Mouse (Mus musculus) lung, embryonic 16.5 days (tissue): ENCODE measurements at regions not wholly inside any gene's neighbourhood (a gene's known extent, or its start where the extent isn't known, plus 50 kb on each side); places are given as distances from the start of the nearest gene placed in this dataset.
"Not testable (repeated sequence)": the region's sequence is repeated elsewhere in the genome, so short reads cannot be mapped to it uniquely, and the experiment has no call there.

Experiments used
- ATAC-seq: fragments of 200-750 bp; cut with Nextera tagmentation; 2 replicates; pipeline ENCODE4 v1.8.0; 2017; ENCODE audit warnings: low read depth, mild to moderate bottlenecking, moderate library complexity
- H3K27ac ChIP-seq: fragments of 300-500 bp; sonication (generic); 2 replicates; pipeline ENCODE4 v1.5.1; 2014; ENCODE audit warnings: mild to moderate bottlenecking, control low read depth, low read length
- H3K27me3 ChIP-seq: fragments of 300-500 bp; sonication (generic); 2 replicates; pipeline ENCODE4 v1.6.1; 2014; ENCODE audit warnings: low read depth, low read length, mixed read lengths; ENCODE audit not compliant: control insufficient read depth, insufficient read depth
- H3K36me3 ChIP-seq: fragments of 300-500 bp; sonication (generic); 2 replicates; pipeline ENCODE4 v1.6.1; 2014; ENCODE audit warnings: low read length; ENCODE audit not compliant: control insufficient read depth, insufficient read depth
- H3K4me1 ChIP-seq: fragments of 300-500 bp; sonication (generic); replicated peaks from 2 replicates; pipeline ENCODE4 v1.6.1; 2014; ENCODE audit warnings: low read length, mixed read lengths; ENCODE audit not compliant: control insufficient read depth, insufficient read depth
- H3K4me2 ChIP-seq: fragments of 300-500 bp; sonication (generic); 2 replicates; pipeline ENCODE4 v1.6.1; 2014; ENCODE audit warnings: low read depth, low read length, control low read depth
- H3K4me3 ChIP-seq: fragments of 300-500 bp; sonication (generic); 2 replicates; pipeline ENCODE4 v1.5.1; 2014; ENCODE audit warnings: mild to moderate bottlenecking, low read length, control low read depth
- H3K9ac ChIP-seq: fragments of 300-500 bp; sonication (generic); 2 replicates; pipeline ENCODE4 v1.6.1; 2014; ENCODE audit warnings: low read length, control low read depth
- H3K9me3 ChIP-seq: fragments of 300-500 bp; sonication (generic); 2 replicates; pipeline ENCODE4 v1.6.1; 2016; ENCODE audit warnings: low read length; ENCODE audit not compliant: control insufficient read depth
- WGBS: fragments of 180-500 bp; shearing (Covaris S2); extraction: QIAGEN DNeasy Blood & Tissue Kit; methylation state at CpG from one replicate; pipeline ENCODE4 v1.1.7; 2014; 5-methylcytosine and 5-hydroxymethylcytosine counted together

DNA sequence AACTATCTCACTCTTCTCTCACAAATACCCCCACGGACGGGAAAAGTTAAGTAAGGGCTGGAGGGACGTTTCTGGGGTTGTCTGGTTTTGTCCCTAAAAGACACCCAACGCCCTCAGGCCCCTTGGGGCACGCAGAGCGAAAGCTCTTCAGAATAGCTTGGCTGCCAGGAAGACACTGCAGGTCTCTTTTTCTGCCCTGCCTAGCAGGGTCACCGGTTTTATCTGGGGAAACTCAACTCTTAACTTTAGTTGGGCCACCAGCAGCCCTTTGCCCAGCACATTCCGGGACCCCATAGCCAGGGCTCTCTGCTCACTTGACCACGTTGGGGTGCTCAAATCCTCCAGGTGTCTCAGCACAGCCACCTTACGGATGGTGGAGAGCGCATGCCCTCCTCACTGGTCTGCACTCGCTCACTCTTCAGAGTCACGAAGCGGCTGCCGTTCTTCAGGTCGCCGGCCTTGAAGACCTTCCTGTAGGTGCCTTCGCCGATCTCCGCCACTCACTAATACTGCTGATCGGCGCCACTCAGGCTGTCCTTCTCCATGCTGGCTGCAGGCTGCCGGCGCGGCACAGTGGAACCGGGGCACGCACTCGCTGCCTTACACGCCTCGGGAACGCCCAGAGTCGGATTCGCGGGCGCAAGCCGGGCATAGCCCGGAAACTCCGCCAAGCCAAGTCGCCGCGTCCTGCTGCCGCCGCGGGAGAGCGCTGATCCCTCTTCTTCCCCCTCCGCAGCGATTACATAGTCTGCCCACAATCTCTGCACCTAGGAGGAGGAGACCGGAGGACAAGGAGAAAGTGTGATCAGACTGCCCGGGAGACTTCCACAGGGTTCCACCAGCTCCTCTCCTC, 83.0 kb downstream of the Ulbp1 start:
- Histone ChIP-seq H3K4me1 (peaks cover 3% of the 10 kb centered on the region; the same call in 1 of the 2 replicates), H3K36me3 (no peaks in the 10 kb centered on the region), H3K9me3 (no peaks in the 10 kb centered on the region), H3K9ac (peak overlapping the region; percentile 64), H3K27me3 (peaks cover 21% of the 10 kb centered on the region), H3K4me2 (peak overlapping the region; percentile 99), H3K4me3 (peak overlapping the region; percentile 67), H3K27ac (no peak overlapping the region)
- WGBS: 6% methylated on average over 48 of the region's 49 CpGs
- ATAC-seq: peak; percentile 64

DNA sequence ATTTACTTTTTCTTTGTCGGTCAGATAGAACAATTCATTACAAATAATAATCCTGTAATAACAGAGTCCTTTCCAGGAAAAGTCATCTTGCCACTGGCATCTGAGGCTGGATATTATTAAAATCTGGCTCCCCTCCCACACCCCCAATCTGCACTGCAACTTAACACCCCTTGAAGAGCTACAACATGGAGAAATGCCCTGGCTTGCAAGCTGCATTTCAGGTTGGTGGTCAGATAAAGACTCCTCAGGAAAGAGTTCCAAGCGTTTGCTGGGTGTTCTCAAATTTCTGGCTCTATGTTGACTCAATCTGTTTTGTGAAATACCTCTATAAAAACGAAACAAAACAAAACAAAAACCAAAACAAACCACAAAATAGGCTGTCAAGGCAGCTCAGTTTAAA, 114.6 kb downstream of the Ulbp1 start:
- not testable (repeated sequence) for H3K9me3 ChIP-seq, H3K4me3 ChIP-seq, H3K27ac ChIP-seq, H3K36me3 ChIP-seq, ATAC-seq, H3K27me3 ChIP-seq, H3K4me1 ChIP-seq, H3K4me2 ChIP-seq, H3K9ac ChIP-seq
- WGBS: 42% methylated on average over 3 of the region's 3 CpGs

DNA sequence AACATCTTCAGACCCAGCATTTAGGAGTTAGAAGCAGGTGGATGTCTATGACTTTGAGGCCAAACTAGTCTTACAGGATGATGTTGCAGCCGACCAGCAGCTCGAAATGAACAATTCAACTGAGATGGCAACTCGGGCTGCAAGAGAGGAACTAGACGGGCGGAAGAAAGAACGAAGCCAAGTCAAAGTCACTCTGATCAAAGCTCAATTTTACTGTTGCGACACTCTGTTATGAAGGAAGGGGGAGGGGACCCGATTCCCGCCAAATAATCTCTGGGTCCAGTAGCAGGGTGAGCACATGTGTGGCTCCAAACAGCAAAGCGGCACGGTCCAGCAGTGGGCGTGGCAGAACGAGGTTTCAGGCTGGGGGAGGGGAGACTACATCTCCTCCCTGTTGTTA, 129.1 kb downstream of the Ulbp1 start:
- ATAC-seq, H3K4me1 ChIP-seq, H3K9ac ChIP-seq, H3K27me3 ChIP-seq, H3K27ac ChIP-seq, H3K9me3 ChIP-seq, H3K4me2 ChIP-seq, H3K36me3 ChIP-seq, H3K4me3 ChIP-seq: not testable (repeated sequence)
- WGBS: 84% methylated on average over 13 of the region's 13 CpGs

DNA sequence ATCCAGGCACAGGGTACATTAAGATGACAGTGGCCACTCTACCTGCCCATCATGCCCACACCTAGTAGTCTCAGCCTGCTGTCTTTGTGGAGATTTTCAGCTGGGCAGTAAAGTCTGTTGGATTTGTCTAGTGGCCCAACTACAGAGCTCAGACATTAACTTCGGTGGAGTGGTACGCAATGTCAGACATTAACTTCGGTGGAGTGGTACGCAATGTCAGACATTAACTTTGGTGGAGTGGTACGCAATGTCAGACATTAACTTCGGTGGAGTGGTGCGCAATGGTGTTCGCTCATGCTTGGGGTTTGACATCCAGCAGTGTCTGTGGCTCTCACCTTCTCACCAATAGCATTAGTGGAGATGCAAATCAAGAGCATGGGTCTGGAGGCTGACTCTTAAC, 129.7 kb downstream of the Ulbp1 start:
- ATAC-seq: not testable (repeated sequence)

DNA sequence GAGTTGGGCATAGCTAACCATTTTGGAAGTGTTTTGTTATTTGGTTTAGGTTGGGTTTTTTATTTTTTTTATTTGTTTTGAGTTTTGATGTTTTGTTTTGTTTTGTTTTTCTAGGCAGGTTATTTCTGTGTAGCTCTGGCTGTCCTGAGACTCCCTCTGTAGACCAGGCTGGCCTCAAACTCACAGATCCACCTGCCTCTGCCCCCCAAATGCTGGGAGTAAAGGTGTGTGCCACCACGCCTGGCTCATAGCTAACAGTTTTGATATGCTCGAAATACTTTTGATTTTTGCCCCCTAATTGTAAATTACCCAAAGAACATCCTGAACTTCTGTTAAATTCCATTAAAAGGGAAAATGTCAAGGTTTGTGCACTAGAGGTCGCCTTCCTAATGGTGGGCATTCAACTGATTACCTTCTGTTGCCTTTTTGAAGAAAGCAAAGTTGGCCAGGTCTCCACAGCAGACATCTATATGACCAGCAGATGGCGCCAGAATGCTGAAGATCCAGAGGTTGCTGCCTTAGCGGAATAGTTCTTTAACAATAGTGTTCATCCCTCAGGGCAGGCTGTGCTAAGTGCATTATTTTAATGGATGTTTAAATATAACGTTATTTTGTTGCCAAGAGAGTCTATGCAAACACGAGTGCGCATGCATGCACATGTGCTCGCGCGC, 121.2 kb upstream of the Cnksr3 start:
- no peak overlapping the region for H3K27ac ChIP-seq
- H3K9ac ChIP-seq: no peak overlapping the region
- H3K36me3 ChIP-seq: no peaks in the 10 kb centered on the region
- WGBS: 42% methylated on average over 11 of the region's 11 CpGs
- H3K9me3 ChIP-seq: no peaks in the 10 kb centered on the region
- no peak overlapping the region for H3K4me3 ChIP-seq
- H3K27me3 ChIP-seq: no peaks in the 10 kb centered on the region
- H3K4me2 ChIP-seq: no peak overlapping the region
- peak; percentile 76 for ATAC-seq
- no peaks in the 10 kb centered on the region for H3K4me1 ChIP-seq

More for the DNA sequence above, 129.7 kb downstream of the Ulbp1 start:
- not testable (repeated sequence) for H3K9me3 ChIP-seq, H3K4me3 ChIP-seq, H3K27ac ChIP-seq, H3K9ac ChIP-seq, H3K4me2 ChIP-seq, H3K27me3 ChIP-seq, H3K4me1 ChIP-seq, H3K36me3 ChIP-seq
- 95% methylated on average over 8 of the region's 8 CpGs for WGBS

DNA sequence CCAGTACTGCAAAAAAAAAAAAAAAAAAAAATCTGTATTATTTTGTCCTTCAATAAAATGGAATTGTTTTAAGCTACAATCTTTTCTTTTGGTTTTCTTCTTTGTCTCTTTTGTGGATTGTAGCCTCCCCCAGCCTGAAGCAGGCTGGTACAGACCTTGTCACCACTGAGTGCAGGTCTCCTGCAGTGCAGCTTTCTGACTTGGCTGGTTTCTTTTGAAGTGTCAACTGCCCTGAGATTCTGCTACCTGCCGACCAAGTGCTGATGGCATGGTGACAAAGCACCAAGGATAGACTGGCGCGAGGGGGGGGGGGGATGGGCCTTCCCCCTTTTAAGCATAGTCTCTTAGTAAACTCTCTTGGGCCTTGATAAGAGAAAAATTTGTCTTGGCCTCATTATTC, 116.2 kb upstream of the Cnksr3 start:
- no peak overlapping the region for H3K4me3 ChIP-seq
- no peaks in the 10 kb centered on the region for H3K27me3 ChIP-seq
- H3K4me1 ChIP-seq: no peaks in the 10 kb centered on the region
- no peaks in the 10 kb centered on the region for H3K36me3 ChIP-seq
- no peaks in the 10 kb centered on the region for H3K9me3 ChIP-seq
- no peak overlapping the region for H3K27ac ChIP-seq
- H3K9ac ChIP-seq: no peak overlapping the region
- WGBS: 19% methylated on average over 3 of the region's 3 CpGs
- H3K4me2 ChIP-seq: no peak overlapping the region
- ATAC-seq: no peak

DNA sequence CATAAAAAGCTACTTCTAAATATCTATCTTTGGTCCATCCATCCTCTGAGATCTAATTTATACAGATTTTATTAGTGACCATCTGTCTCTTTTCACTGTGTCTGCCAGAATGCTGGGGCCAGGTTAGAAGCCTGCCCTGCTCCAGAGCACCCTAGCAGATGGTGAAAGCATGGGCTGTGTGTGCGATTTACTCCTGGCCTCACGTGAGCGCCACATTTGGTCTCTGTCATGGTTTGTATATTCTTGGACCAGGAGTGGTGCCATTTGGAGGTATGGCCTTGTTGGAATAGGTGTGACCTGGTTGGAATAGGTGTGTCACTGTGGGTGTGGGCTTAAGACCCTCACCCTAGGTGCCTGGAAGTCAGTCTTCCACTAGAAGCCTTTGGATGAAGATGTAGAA, 115.0 kb upstream of the Cnksr3 start:
- H3K27ac ChIP-seq, H3K27me3 ChIP-seq, H3K9ac ChIP-seq, H3K4me1 ChIP-seq, H3K4me3 ChIP-seq, H3K4me2 ChIP-seq, H3K9me3 ChIP-seq, ATAC-seq, H3K36me3 ChIP-seq: not testable (repeated sequence)
- WGBS: 90% methylated on average over 3 of the region's 3 CpGs

DNA sequence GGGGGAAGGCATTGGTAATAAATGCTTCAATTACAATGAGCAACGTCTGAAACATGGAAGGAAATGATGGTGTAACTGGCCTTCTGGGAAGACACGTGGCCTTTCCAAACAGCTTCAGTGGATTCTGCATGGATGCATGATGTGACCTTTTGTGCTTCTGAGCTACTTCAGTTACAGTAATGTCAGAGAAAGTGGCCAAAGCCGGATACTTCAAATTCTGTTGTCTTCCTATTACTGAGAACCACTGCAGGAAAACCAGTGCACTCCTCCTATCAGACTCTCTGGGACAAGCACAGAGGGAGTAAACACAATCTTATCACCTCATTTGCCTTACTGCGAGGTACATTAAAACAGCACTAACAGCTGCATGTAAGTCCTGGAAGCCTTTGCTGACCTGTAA, 113.0 kb upstream of the Cnksr3 start:
- Histone ChIP-seq H3K4me2 (no peak overlapping the region), H3K27me3 (no peaks in the 10 kb centered on the region), H3K27ac (no peak overlapping the region), H3K4me1 (no peaks in the 10 kb centered on the region), H3K9me3 (no peaks in the 10 kb centered on the region), H3K9ac (no peak overlapping the region), H3K36me3 (no peaks in the 10 kb centered on the region), H3K4me3 (no peak overlapping the region)
- 47% methylated on average over 4 of the region's 4 CpGs for WGBS
- no peak for ATAC-seq

DNA sequence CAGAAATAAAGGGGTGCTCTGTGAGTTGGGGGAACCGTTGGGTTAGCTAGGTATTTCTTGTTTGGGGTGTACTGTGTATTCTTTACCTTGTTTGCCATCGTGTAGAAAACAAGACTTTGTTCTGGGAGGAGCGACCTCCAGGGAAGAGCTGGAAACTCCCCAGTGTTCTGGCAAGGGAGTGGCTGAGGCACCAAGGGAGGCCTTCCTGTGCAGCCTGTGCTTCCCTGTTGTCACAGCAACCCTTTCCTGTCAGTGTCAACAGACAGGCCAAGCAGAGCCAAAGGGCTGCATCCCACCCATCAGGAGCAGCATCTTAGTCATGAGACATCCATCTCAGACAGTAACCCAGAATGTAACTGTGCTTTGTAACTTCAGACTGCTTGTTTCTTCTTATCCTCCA, 111.2 kb upstream of the Cnksr3 start:
- ATAC-seq: 0 out of 2 replicates have a peak, but pooled peaks have one; percentile 36
- Histone ChIP-seq H3K4me1 (no peaks in the 10 kb centered on the region), H3K27me3 (no peaks in the 10 kb centered on the region), H3K27ac (no peak overlapping the region), H3K36me3 (no peaks in the 10 kb centered on the region), H3K4me3 (no peak overlapping the region), H3K9me3 (no peaks in the 10 kb centered on the region), H3K4me2 (no peak overlapping the region), H3K9ac (no peak overlapping the region)
- 24% methylated on average over 3 of the region's 3 CpGs for WGBS
